Mouse (Mus musculus) CH12.LX (cell line): ENCODE data around the gene Tgfbi. TPM values are rescaled to one million over a fixed set of nuclear protein-coding genes. Genes with fewer than 3 reads are reported as not detected.

ENCODE experiments used
- DNase-seq: peaks from one replicate; pipeline ENCODE4 v3.0.0-alpha.2; 2013; ENCODE audit errors: extremely low read depth
- H3K27ac ChIP-seq: 2 replicates; pipeline ENCODE4 v1.5.1; 2012; ENCODE audit warnings: low read depth, mild to moderate bottlenecking, control low read depth, moderate library complexity; ENCODE audit not compliant: insufficient read depth
- H3K27me3 ChIP-seq: replicated peaks from 2 replicates; pipeline ENCODE3; 2012; ENCODE audit warnings: inconsistent platforms
- H3K36me3 ChIP-seq, 2 experiments: replicated peaks in 1 of 2; 2 replicates each; pipeline versions ENCODE3 to v1.6.1; 2012; ENCODE audit warnings: inconsistent platforms in 1 of 2, low read length in 1 of 2, mild to moderate bottlenecking in 1 of 2, mixed read lengths in 1 of 2, moderate library complexity in 1 of 2; ENCODE audit not compliant: control insufficient read depth in 1 of 2, insufficient read depth in 1 of 2
- H3K4me1 ChIP-seq, 2 experiments: 2 replicates each; pipeline ENCODE4 v1.6.1; 2012; ENCODE audit warnings: inconsistent platforms in 1 of 2, moderate library complexity in 1 of 2; ENCODE audit not compliant: insufficient read depth in 2 of 2, control insufficient read depth in 1 of 2
- H3K4me2 ChIP-seq: 2 replicates; pipeline ENCODE4 v1.6.1; 2012; ENCODE audit warnings: low read depth, mild to moderate bottlenecking, control low read depth; ENCODE audit not compliant: poor library complexity, insufficient read depth, severe bottlenecking
- H3K4me3 ChIP-seq, 3 experiments: fragments of 150-350 bp in 1 of 3; sonication (generic) in 1 of 3; replicated peaks in 1 of 3; 2 replicates each; pipeline versions ENCODE3 to v1.5.1; 2011 to 2012; ENCODE audit warnings: low read depth in 2 of 3, low read length in 2 of 3, mild to moderate bottlenecking in 2 of 3, moderate library complexity in 2 of 3, control low read depth in 1 of 3, improper control_type of control experiment in 1 of 3, inconsistent platforms in 1 of 3, mixed read lengths in 1 of 3; ENCODE audit not compliant: poor library complexity in 1 of 3
- H3K79me2 ChIP-seq: replicated peaks from 2 replicates; pipeline ENCODE4 v1.6.1; 2012; ENCODE audit warnings: mild to moderate bottlenecking, moderate library complexity; ENCODE audit not compliant: control insufficient read depth, poor library complexity, insufficient read depth, severe bottlenecking; ENCODE audit errors: extremely low read depth
- H3K9ac ChIP-seq: 2 replicates; pipeline ENCODE4 v1.6.1; 2012; ENCODE audit warnings: low read depth, mild to moderate bottlenecking, control low read depth, moderate library complexity; ENCODE audit not compliant: insufficient read depth
- H3K9me3 ChIP-seq: replicated peaks from 2 replicates; pipeline ENCODE3; 2012; ENCODE audit warnings: low read length, inconsistent platforms, mixed read lengths
- CHD1 ChIP-seq: IDR thresholded peaks from 2 replicates; pipeline ENCODE4 v1.6.1; 2012; ENCODE audit warnings: low read depth, low read length, improper control_type of control experiment, inconsistent platforms
- CHD2 ChIP-seq: IDR thresholded peaks from 2 replicates; pipeline ENCODE4 v1.6.1; 2011; ENCODE audit warnings: low read length, improper control_type of control experiment
- CTCF ChIP-seq, 2 experiments: IDR thresholded peaks in 1 of 2; conservative IDR thresholded peaks in 1 of 2; 2 replicates each; pipeline ENCODE4 v1.5.1; 2011 to 2012; ENCODE audit warnings: low read depth in 2 of 2, low read length in 2 of 2, improper control_type of control experiment in 1 of 2, inconsistent platforms in 1 of 2, mild to moderate bottlenecking in 1 of 2, moderate library complexity in 1 of 2
- ETS1 ChIP-seq: conservative IDR thresholded peaks from 2 replicates; pipeline ENCODE4 v1.6.1; 2012; ENCODE audit warnings: low read depth, mild to moderate bottlenecking, inconsistent platforms, low read length, improper control_type of control experiment, moderate library complexity
- HCFC1 ChIP-seq: IDR thresholded peaks from 2 replicates; pipeline ENCODE4 v1.6.1; 2012; ENCODE audit warnings: low read depth, mild to moderate bottlenecking, inconsistent platforms, low read length, improper control_type of control experiment
- MAFK ChIP-seq: IDR thresholded peaks from 2 replicates; pipeline ENCODE4 v1.6.1; 2011; ENCODE audit warnings: low read length, improper control_type of control experiment; ENCODE audit not compliant: insufficient replicate concordance
- MAX ChIP-seq: IDR thresholded peaks from 2 replicates; pipeline ENCODE4 v1.6.1; 2011; ENCODE audit warnings: low read length, improper control_type of control experiment
- NELFE ChIP-seq: IDR thresholded peaks from 2 replicates; pipeline ENCODE4 v1.6.1; 2011; ENCODE audit warnings: low read depth, low read length, improper control_type of control experiment
- PAX5 ChIP-seq: IDR thresholded peaks from 2 replicates; pipeline ENCODE4 v1.6.1; 2012; ENCODE audit warnings: low read length, inconsistent platforms, mixed read lengths
- POLR2A ChIP-seq: IDR thresholded peaks from 2 replicates; pipeline ENCODE4 v1.6.1; 2011; ENCODE audit warnings: low read depth, mild to moderate bottlenecking, improper control_type of control experiment, low read length
- POLR2AphosphoS2 ChIP-seq: IDR thresholded peaks from 2 replicates; pipeline ENCODE4 v1.6.1; 2011; ENCODE audit warnings: low read depth, low read length, improper control_type of control experiment
- RAD21 ChIP-seq: IDR thresholded peaks from 2 replicates; pipeline ENCODE4 v1.6.1; 2011; ENCODE audit warnings: low read depth, mild to moderate bottlenecking, low read length, improper control_type of control experiment, moderate library complexity
- RCOR1 ChIP-seq: conservative IDR thresholded peaks from 2 replicates; pipeline ENCODE4 v1.6.1; 2012; ENCODE audit warnings: low read depth, mild to moderate bottlenecking, inconsistent platforms, low read length, improper control_type of control experiment
- SIN3A ChIP-seq: IDR thresholded peaks from 2 replicates; pipeline ENCODE4 v1.6.1; 2012; ENCODE audit warnings: low read length, improper control_type of control experiment, inconsistent platforms
- SMC3 ChIP-seq: IDR thresholded peaks from 2 replicates; pipeline ENCODE4 v1.6.1; 2011; ENCODE audit warnings: low read depth, low read length, improper control_type of control experiment
- USF1 ChIP-seq: IDR thresholded peaks from 2 replicates; pipeline ENCODE4 v1.6.1; 2014; ENCODE audit warnings: low read depth, mild to moderate bottlenecking, inconsistent platforms, low read length, improper control_type of control experiment
- USF2 ChIP-seq: conservative IDR thresholded peaks from 2 replicates; pipeline ENCODE4 v1.6.1; 2011; ENCODE audit warnings: low read depth, low read length, improper control_type of control experiment
- ZNF384 ChIP-seq: IDR thresholded peaks from 2 replicates; pipeline ENCODE4 v1.6.1; 2012; ENCODE audit warnings: low read depth, low read length, improper control_type of control experiment, inconsistent platforms
- dilution Hi-C: fragments of 300-500 bp; cut with MboI; formaldehyde crosslinking; loops from 2 replicates; pipeline ENCODE4 v1.14.3; 2020; ENCODE audit warnings: low sequenced_read_pairs; ENCODE audit not compliant: extremely low pct_unique_long_range_greater_than_20kb, extremely low pct_ligation_motif_present
- in situ Hi-C: fragments of 300-500 bp; cut with MboI; formaldehyde crosslinking; loops from 3 replicates; pipeline ENCODE4 v1.14.3; 2019; ENCODE audit warnings: low sequenced_read_pairs, low pct_ligation_motif_present, low pct_unique_long_range_greater_than_20kb, mixed read lengths
- polyA plus RNA-seq: library from polyadenylated mRNA; unstranded; fragments of >175 nt; gene quantifications from 2 replicates; pipeline ENCODE4 v1.2.1, GENCODE M21; 2012; ENCODE audit warnings: low read depth; ENCODE audit not compliant: insufficient read length
- total RNA-seq, 2 experiments: library from RNA; depleted of rRNA; stranded (reverse); fragments of 300-350 nt in 1 of 2; fragments of >200 nt in 1 of 2; gene quantifications; 2 replicates each; pipeline ENCODE4 v1.2.3; 2012 to 2014

Tgfbi gene
- total and polyA plus RNA-seq, 3 experiments = not detected

DNA sequence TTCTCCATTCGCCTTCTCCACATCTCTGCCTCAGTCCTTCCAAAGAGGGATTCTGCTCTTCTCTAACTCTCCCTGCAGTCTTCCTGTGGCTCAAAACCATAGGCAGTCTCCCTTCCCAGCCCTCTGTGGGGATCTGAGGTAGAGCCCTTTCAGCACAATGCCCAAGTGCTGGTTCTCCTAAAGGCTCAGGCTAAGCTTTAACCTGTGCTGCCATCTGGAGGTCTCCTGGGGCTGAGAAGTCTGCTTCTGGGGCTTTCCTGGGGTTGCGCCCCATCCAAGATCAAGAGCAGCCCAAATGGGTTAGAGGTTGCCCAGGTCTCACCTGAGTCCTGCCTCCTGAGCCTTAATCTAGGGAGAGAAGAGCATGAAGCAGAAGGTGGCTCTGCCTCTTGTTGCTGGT is 32.4 kb downstream of the Tgfbi start:
- H3K4me2 ChIP-seq = no peak overlapping the region
- no peak overlapping the region for H3K27ac ChIP-seq
- no peak overlapping the region for H3K9ac ChIP-seq
- no peaks in the 10 kb centered on the region for H3K79me2 ChIP-seq
- H3K4me3 ChIP-seq = no peak overlapping the region
- in situ Hi-C loops = no loop called here
- no peaks in the 10 kb centered on the region for H3K4me1 ChIP-seq
- peaks cover 87% of the 10 kb centered on the region for H3K27me3 ChIP-seq
- dilution Hi-C loops = no loop called here
- TF ChIP-seq ETS1 (no peak), PAX5 (no peak), SMC3 (peak; percentile 17; the same call in 1 of the 2 replicates), ZNF384 (no peak), RAD21 (peak; percentile 33), POLR2A (no peak), MAFK (no peak), CTCF (conservative IDR thresholded peaks at IDR 0.05 in 1 of 2, IDR thresholded peaks at IDR 0.05 in 1 of 2; ENCODE audit: low read depth in 2 of 2, low read length in 2 of 2) (peak in 1 of 2 experiments; percentile 44; a peak in 2 of 4 replicates)
- no peak for DNase-seq
- no peaks in the 10 kb centered on the region for H3K36me3 ChIP-seq
- H3K9me3 ChIP-seq = no peaks in the 10 kb centered on the region

DNA sequence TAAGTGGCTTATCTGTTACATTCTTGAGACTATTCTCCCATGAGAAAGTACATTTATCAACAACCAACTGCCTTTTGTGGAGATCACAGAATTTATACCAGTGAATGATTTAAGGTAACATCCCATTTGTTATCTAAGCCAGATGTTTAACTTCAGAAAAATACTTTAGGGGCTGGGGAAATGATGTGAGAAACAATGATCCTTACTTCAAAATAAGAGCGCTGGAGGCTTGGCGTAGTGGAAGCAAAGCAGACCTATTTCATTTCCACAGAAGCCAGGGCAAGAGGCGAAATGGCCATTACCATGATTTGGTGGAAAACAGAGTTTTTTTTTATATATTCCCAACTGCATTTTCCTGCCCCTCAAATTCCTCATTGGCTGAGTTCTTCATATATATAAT is 34.7 kb downstream of the Tgfbi start:
- Histone ChIP-seq H3K9me3 (no peaks in the 10 kb centered on the region), H3K9ac (no peak overlapping the region), H3K4me1 (peaks cover 0 to 10% of the 10 kb centered on the region in 2 experiments; a peak in 3 of 4 replicates), H3K27me3 (peaks cover 74% of the 10 kb centered on the region), H3K27ac (no peak overlapping the region), H3K4me3 (no peak overlapping the region), H3K79me2 (no peaks in the 10 kb centered on the region), H3K36me3 (no peaks in the 10 kb centered on the region), H3K4me2 (no peak overlapping the region)
- TF ChIP-seq USF2 (no peak), NELFE (no peak), SIN3A (no peak), HCFC1 (no peak), RAD21 (no peak), CHD2 (no peak), POLR2AphosphoS2 (no peak), SMC3 (no peak), CHD1 (no peak), RCOR1 (no peak), MAX (no peak), USF1 (no peak)
- DNase-seq = no peak
- in situ Hi-C loops (no loop called here), dilution Hi-C loops (no loop called here)
